Mouse (Mus musculus) lung, embryonic 16.5 days (tissue): Measurements from ENCODE around the gene Rorb. TPM values are rescaled to one million over a fixed set of nuclear protein-coding genes. Genes with fewer than 3 reads are reported as not detected.
A peak's percentile ranks its signal among the peaks of the same experiment; 100 is the strongest.

ENCODE experiments used
- ATAC-seq: fragments of 200-750 bp; cut with Nextera tagmentation; 2 replicates; pipeline ENCODE4 v1.8.0; 2017; ENCODE audit warnings: low read depth, mild to moderate bottlenecking, moderate library complexity
- H3K27ac ChIP-seq: fragments of 300-500 bp; sonication (generic); 2 replicates; pipeline ENCODE4 v1.5.1; 2014; ENCODE audit warnings: mild to moderate bottlenecking, control low read depth, low read length
- H3K27me3 ChIP-seq: fragments of 300-500 bp; sonication (generic); 2 replicates; pipeline ENCODE4 v1.6.1; 2014; ENCODE audit warnings: low read depth, low read length, mixed read lengths; ENCODE audit not compliant: control insufficient read depth, insufficient read depth
- H3K36me3 ChIP-seq: fragments of 300-500 bp; sonication (generic); 2 replicates; pipeline ENCODE4 v1.6.1; 2014; ENCODE audit warnings: low read length; ENCODE audit not compliant: control insufficient read depth, insufficient read depth
- H3K4me1 ChIP-seq: fragments of 300-500 bp; sonication (generic); replicated peaks from 2 replicates; pipeline ENCODE4 v1.6.1; 2014; ENCODE audit warnings: low read length, mixed read lengths; ENCODE audit not compliant: control insufficient read depth, insufficient read depth
- H3K4me2 ChIP-seq: fragments of 300-500 bp; sonication (generic); 2 replicates; pipeline ENCODE4 v1.6.1; 2014; ENCODE audit warnings: low read depth, low read length, control low read depth
- H3K4me3 ChIP-seq: fragments of 300-500 bp; sonication (generic); 2 replicates; pipeline ENCODE4 v1.5.1; 2014; ENCODE audit warnings: mild to moderate bottlenecking, low read length, control low read depth
- H3K9ac ChIP-seq: fragments of 300-500 bp; sonication (generic); 2 replicates; pipeline ENCODE4 v1.6.1; 2014; ENCODE audit warnings: low read length, control low read depth
- H3K9me3 ChIP-seq: fragments of 300-500 bp; sonication (generic); 2 replicates; pipeline ENCODE4 v1.6.1; 2016; ENCODE audit warnings: low read length; ENCODE audit not compliant: control insufficient read depth
- WGBS: fragments of 180-500 bp; shearing (Covaris S2); extraction: QIAGEN DNeasy Blood & Tissue Kit; methylation state at CpG from one replicate; pipeline ENCODE4 v1.1.7; 2014; 5-methylcytosine and 5-hydroxymethylcytosine counted together
- polyA plus RNA-seq: library from polyadenylated mRNA; unstranded; fragments of >200 nt; fragmentation: Nextera tagmentation; extraction: Ambion mirVana; gene quantifications from 2 replicates; pipeline ENCODE4 v1.2.1, GENCODE M21; 2015

The Rorb gene
- polyA plus RNA-seq, 1 experiment from 2014 or later, result 1.6 TPM

DNA sequence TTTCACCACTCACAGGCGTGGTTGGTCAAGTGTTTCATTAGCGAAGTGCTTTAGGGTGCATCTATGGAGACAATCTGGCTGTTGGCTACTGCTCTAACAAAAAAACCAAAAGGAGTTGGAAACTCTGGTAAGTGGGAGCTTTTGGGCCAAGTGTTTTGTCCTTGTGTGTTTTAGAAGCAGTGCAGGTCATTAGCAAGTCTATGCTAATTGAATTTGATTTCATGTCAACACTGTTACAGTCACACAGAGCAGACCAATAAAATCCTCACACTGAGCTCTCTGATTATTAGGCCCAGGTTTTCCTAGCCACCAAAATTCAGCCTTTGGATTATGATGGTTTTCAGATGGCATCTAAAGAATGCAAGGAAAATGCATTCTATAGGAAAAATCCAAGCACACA is 70.2 kb downstream of the Rorb start:
- H3K36me3 ChIP-seq, result no peaks in the 10 kb centered on the region
- ATAC-seq, result no peak
- WGBS, result 49% methylated on average over 2 of the region's 2 CpGs

DNA sequence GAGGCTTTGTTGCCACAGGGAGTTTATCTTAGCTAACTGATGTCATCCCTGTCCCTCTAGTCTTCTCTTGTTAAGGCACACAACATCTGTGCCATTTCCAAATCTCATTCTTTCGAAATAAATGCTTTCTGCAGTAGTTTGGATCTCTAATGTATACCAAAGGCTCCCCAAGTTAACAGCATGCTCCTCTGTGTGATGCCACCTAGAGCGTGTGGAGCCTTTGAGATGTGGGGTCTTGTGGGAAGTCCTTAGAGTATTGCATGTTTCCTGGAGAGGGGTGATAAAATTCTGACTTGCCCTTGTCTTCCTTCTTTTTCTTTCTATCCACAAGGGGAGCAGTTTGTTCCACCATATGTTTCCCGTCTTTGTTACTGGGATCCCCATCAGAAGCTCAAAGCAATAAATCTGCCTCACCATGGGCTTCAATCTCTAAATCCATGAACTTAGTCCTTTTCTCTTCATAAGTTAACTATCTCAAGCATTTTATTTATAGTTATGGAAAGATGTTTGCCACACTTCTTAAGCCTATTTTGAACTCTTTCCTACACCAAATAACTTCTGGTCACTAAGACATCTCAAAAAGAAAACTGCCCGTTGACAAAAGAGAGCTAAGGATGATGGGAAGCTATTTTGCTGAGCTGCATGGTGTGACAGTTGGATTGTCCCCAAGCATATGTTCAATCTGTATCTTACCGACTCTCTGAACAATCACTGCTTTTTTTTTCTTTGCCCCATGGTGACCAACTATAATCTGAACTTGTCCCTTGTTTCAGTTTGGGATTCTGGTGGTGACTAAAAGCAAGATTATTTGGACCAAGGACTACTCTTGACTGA is 76.3 kb downstream of the Rorb start:
- Histone ChIP-seq H3K4me2 (no peak overlapping the region), H3K4me1 (no peaks in the 10 kb centered on the region), H3K27me3 (no peaks in the 10 kb centered on the region), H3K36me3 (no peaks in the 10 kb centered on the region), H3K27ac (peak overlapping the region; percentile 70), H3K9me3 (no peaks in the 10 kb centered on the region), H3K4me3 (no peak overlapping the region), H3K9ac (no peak overlapping the region)
- ATAC-seq, result peak; percentile 85
- WGBS, result 46% methylated on average over 5 of the region's 5 CpGs

More for the DNA sequence above, 70.2 kb downstream of the Rorb start:
- no peak overlapping the region for H3K4me2 ChIP-seq
- no peak overlapping the region for H3K27ac ChIP-seq
- H3K4me1 ChIP-seq, result no peaks in the 10 kb centered on the region
- H3K9ac ChIP-seq, result no peak overlapping the region
- H3K27me3 ChIP-seq, result no peaks in the 10 kb centered on the region
- no peak overlapping the region for H3K4me3 ChIP-seq
- no peaks in the 10 kb centered on the region for H3K9me3 ChIP-seq

DNA sequence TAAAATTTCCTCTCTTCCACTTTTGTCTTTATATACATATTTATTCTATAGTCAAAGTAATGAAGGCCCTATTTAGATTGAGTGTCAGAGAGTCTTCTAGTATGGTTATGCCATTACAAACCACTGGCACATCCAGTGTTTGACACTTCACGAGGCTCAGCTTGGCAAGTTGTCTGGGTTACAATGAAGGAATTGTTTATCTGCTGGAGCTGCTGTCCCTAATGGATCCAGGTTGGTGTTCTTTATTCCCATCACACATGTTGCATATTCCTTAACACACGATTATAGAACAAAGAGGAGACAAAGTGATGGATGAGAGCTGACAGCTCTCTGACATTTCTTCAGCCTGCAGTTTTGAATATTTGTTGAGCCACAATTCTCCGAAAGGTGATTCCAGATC is 77.0 kb downstream of the Rorb start:
- H3K27me3 ChIP-seq, result no peaks in the 10 kb centered on the region
- no peak overlapping the region for H3K4me2 ChIP-seq
- H3K4me3 ChIP-seq, result no peak overlapping the region
- H3K9ac ChIP-seq, result no peak overlapping the region
- H3K36me3 ChIP-seq, result no peaks in the 10 kb centered on the region
- peak overlapping the region; percentile 35; the same call in 1 of the 2 replicates for H3K27ac ChIP-seq
- H3K9me3 ChIP-seq, result no peaks in the 10 kb centered on the region
- ATAC-seq, result peak; percentile 77
- H3K4me1 ChIP-seq, result no peaks in the 10 kb centered on the region
- WGBS, result 41% methylated on average over 3 of the region's 3 CpGs

DNA sequence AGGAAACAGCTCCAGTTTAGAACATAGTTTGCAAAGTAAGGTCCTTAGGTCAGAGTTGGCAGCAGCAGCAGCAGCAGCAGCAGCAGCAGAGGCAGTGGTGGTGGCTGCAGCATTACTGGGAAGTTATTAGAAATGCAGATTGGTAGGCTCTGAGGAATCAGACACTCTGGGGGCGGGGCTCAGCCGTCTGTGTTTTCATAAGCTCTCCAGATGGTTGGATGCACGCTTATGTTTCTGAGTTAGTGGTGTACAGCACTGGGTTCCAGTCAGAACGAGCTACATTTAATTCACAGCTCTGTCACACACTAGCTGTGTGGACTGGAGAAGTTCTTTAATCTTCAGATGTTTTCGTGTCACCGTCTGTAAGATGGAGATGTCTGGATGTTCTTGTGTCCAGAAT is 105.9 kb downstream of the Rorb start:
- H3K4me1 ChIP-seq, result 0 out of 2 replicates have a peak, but pooled peaks cover 3% of the 10 kb centered on the region
- H3K9me3 ChIP-seq, result no peaks in the 10 kb centered on the region
- no peaks in the 10 kb centered on the region for H3K36me3 ChIP-seq
- H3K9ac ChIP-seq, result no peak overlapping the region
- peak; percentile 66; the same call in 1 of the 2 replicates for ATAC-seq
- H3K4me3 ChIP-seq, result no peak overlapping the region
- H3K27me3 ChIP-seq, result no peaks in the 10 kb centered on the region
- 38% methylated on average over 6 of the region's 6 CpGs for WGBS
- H3K4me2 ChIP-seq, result no peak overlapping the region
- H3K27ac ChIP-seq, result no peak overlapping the region

DNA sequence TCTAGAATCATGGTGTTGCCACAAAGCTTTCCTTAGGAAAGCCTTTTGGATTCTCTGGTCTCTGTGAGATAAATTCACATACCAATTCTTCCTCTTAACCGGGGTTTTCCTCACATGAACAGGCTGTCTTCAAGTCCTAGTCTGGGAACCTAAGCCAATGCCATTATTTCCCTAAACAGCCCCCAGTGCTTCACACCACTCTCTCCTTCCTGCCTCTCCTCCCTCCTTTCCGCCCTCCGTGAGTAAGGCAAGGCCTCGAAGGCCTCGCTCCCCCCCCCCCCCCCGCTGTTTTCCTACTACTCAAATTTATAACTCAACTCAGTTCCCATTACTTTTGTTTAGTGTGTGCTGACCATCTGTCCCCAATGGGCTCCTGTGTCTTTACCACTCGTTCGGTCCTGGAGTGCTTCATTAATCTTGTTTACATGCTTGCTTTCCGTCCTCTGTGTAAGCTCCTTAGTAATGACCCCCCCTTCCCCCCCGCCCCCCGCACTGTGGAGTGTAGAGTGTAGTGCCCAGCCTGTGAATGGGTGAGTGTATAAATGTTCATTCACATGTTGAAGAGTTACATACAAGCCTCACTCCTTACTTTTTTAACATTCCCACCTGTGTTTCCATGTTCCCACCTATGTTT is 106.9 kb downstream of the Rorb start:
- H3K9me3 ChIP-seq, result no peaks in the 10 kb centered on the region
- H3K4me3 ChIP-seq, result no peak overlapping the region
- no peak overlapping the region for H3K4me2 ChIP-seq
- H3K36me3 ChIP-seq, result no peaks in the 10 kb centered on the region
- no peak for ATAC-seq
- no peaks in the 10 kb centered on the region for H3K27me3 ChIP-seq
- H3K27ac ChIP-seq, result no peak overlapping the region
- H3K9ac ChIP-seq, result no peak overlapping the region
- 45% methylated on average over 7 of the region's 11 CpGs for WGBS
- 0 out of 2 replicates have a peak, but pooled peaks cover 3% of the 10 kb centered on the region for H3K4me1 ChIP-seq

DNA sequence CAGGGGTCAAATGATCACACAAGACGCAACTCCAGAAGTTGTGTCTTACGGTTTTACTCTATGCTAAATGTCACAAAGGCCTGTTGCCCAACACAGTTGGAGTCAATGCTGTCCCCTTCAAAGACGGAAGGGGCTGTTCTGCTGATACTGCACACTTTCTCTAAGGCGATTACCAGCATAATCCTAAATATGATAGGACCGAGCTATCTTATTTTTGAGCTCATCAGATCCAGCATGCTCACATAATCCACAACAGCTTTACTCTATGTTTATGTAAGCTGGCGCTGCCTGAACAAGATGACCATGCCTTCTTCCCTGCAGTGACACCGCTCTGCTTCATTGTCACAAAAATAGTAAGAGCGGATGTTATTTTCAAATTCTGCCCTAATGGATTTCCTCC is 112.0 kb downstream of the Rorb start:
- no peaks in the 10 kb centered on the region for H3K36me3 ChIP-seq
- H3K9ac ChIP-seq, result no peak overlapping the region
- H3K4me2 ChIP-seq, result no peak overlapping the region
- ATAC-seq, result peak; percentile 38; the same call in 1 of the 2 replicates
- WGBS, result 72% methylated on average over 8 of the region's 8 CpGs
- H3K27ac ChIP-seq, result peak overlapping the region; percentile 36; the same call in 1 of the 2 replicates
- no peaks in the 10 kb centered on the region for H3K9me3 ChIP-seq
- no peak overlapping the region for H3K4me3 ChIP-seq
- H3K4me1 ChIP-seq, result 0 out of 2 replicates have a peak, but pooled peaks cover 3% of the 10 kb centered on the region
- H3K27me3 ChIP-seq, result no peaks in the 10 kb centered on the region

DNA sequence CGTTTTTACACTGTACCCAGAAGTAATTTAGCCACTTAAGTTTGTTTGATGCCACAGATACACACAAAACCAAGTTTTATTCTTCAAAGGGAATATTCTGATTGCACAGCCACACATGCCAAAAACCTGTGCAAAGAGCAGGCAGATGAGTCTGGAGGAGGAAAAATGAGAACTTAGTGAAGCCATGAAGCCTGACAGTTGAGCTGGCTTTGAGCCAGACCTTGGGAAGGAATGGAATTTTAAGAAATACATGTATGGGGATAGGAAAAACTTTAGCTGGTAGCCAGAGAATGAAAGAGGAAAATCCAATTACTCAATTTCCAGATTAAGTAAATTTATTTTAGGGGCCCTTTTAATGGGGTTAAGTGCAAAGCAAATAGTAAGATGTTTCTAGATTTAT is 113.3 kb downstream of the Rorb start:
- no peak overlapping the region for H3K9ac ChIP-seq
- WGBS, result 60% methylated on average over 1 of the region's 1 CpGs
- no peaks in the 10 kb centered on the region for H3K27me3 ChIP-seq
- H3K9me3 ChIP-seq, result no peaks in the 10 kb centered on the region
- no peak overlapping the region for H3K27ac ChIP-seq
- no peak overlapping the region for H3K4me2 ChIP-seq
- ATAC-seq, result no peak
- H3K36me3 ChIP-seq, result no peaks in the 10 kb centered on the region
- H3K4me3 ChIP-seq, result no peak overlapping the region
- H3K4me1 ChIP-seq, result 0 out of 2 replicates have a peak, but pooled peaks cover 3% of the 10 kb centered on the region

DNA sequence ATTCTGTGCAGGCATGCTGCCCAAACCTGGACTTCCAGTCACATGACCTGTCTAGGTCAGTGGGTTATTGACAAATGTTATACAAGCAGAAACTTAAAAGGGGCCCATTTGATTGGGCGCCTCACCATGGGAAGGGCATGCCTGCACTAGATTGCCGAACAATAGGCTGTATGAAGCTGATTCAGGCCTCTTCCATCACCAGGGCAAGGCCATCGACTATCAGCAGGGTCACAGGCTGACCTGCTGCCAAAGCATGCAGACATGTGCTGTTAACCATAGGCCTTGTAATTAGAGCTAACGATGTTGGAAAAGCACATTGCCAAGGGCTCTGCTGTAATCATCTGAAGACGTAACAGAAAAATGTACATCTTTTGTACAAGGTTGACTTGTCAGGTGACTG is 131.0 kb downstream of the Rorb start:
- H3K9ac ChIP-seq, result no peak overlapping the region
- H3K36me3 ChIP-seq, result no peaks in the 10 kb centered on the region
- H3K4me2 ChIP-seq, result no peak overlapping the region
- no peak overlapping the region for H3K27ac ChIP-seq
- H3K9me3 ChIP-seq, result no peaks in the 10 kb centered on the region
- no peaks in the 10 kb centered on the region for H3K27me3 ChIP-seq
- ATAC-seq, result no peak
- H3K4me3 ChIP-seq, result no peak overlapping the region
- H3K4me1 ChIP-seq, result no peaks in the 10 kb centered on the region
- 76% methylated on average over 5 of the region's 5 CpGs for WGBS

DNA sequence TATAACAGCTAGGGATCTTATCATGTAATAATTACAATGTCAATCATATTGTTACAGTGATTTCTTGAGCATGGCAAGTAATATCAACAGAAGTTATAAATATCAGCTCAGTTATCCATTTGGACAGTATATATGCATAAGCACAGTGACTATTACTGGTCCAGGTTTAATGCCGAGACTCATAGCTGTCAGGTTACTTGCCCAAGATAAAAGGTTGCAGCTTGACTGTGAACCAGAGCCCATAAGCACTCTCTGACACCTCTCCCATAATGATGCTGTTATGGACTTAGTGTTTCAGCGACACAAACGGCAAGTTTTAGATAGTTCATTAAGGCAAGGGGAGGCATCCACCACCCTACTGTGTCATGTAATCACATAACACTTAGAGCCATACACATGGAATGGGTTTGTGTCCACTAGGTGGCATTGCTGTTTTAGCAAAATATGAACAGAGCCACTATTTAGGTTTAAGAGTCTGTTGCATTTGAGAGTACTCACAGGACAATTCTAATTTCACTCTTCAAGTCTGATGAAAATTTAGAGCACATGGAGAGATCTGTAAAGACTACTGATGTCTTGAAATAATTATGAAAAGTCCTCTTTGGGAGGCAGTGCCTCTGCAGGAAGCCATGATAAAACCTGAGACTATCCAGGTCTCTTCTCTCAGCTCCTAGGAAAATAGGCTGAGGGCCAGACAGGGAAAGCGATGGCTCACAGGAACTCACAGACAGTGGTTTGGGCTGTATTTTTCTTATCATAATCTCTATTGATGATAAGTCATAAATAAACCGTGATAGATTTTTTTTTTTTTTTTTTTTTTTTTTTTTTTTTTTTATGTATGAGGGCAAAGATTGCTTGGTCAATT is 136.0 kb downstream of the Rorb start:
- 48% methylated on average over 5 of the region's 5 CpGs for WGBS
- Histone ChIP-seq H3K4me2 (no peak overlapping the region), H3K36me3 (no peaks in the 10 kb centered on the region), H3K27ac (no peak overlapping the region), H3K9ac (no peak overlapping the region), H3K27me3 (no peaks in the 10 kb centered on the region), H3K4me3 (no peak overlapping the region), H3K9me3 (no peaks in the 10 kb centered on the region), H3K4me1 (no peaks in the 10 kb centered on the region)
- ATAC-seq, result peak; percentile 60
